Mouse (Mus musculus) bone marrow macrophage, adult 2 months (primary cell): ENCODE measurements around the gene Atraid. TPM values are rescaled to one million over a fixed set of nuclear protein-coding genes. Genes with fewer than 3 reads are reported as not detected.
A peak's percentile ranks its signal among the peaks of the same experiment; 100 is the strongest.

Source experiments
- H3K27ac ChIP-seq: 2 replicates; pipeline ENCODE4 v1.5.1; 2012; ENCODE audit warnings: low read depth, low read length; ENCODE audit not compliant: insufficient read depth
- H3K4me1 ChIP-seq: 2 replicates; pipeline ENCODE4 v1.6.1; 2012; ENCODE audit warnings: low read length; ENCODE audit not compliant: control insufficient read depth, insufficient read depth
- H3K4me3 ChIP-seq: 2 replicates; pipeline ENCODE4 v1.5.1; 2012; ENCODE audit warnings: mild to moderate bottlenecking, low read length, moderate library complexity; ENCODE audit not compliant: insufficient read depth
- CTCF ChIP-seq: IDR thresholded peaks from 2 replicates; pipeline ENCODE4 v1.5.1; 2012; ENCODE audit warnings: low read depth, mild to moderate bottlenecking, low read length, moderate library complexity
- POLR2A ChIP-seq: IDR thresholded peaks from 2 replicates; pipeline ENCODE4 v1.6.1; 2012; ENCODE audit warnings: mild to moderate bottlenecking, low read depth, low read length, borderline replicate concordance
- polyA plus RNA-seq: library from polyadenylated mRNA; stranded (reverse); fragments of >200 nt; gene quantifications from 2 replicates; pipeline ENCODE4 v1.2.4, GENCODE M21; 2012; ENCODE audit not compliant: missing spikeins, insufficient read depth, insufficient read length

Atraid gene
- polyA plus RNA-seq, 1 experiment = 114 TPM

DNA sequence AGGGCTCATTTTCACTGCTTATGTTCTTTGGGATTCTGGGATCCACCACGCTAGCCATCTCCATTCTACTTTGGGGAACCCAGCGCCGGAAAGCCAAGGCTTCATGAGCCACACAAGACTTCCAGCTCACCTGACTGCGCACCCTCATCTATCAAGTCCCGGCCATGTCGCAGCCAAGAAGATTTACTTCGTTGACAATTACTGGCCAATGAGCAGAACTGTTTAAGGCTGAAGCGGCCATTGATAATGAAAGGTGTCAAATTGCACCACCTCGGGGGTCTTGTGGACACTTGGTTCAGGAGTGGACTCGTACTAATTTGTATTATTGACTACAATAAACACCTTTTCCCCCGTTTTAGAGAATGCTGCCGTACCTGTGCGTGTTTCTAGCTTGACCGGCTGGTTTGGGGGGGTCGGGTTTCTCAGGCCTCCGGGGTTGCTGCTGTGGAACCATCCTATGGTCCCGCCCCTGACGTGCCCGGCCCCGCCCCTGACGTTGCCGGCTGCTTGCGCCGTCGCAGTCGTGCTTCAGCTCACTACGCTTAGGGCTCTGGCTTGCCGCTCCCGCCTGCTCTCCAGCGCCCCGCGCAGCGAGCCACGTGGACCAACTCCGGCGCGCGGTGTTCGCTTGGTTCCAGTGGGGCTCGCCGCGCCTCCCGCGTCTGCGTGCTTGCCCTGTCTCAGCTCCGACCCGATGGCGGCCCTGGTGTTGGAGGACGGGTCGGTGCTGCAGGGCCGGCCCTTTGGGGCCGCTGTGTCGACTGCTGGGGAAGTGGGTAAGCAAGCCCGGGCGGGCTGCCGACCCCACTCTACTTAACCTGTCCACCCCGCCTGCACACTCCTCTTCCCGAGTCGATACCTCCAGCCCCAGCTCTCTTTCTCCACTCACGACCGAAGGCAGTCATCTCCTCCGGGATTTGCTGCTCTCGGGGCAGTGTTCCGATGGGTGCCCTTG lies 6.4 kb downstream of the Atraid start, which contains the start of gene Cad:
Cad (plus strand) TSS at position 520 of the 955 bp plus-strand sequence.
- no peak for TF ChIP-seq CTCF
- TF ChIP-seq POLR2A = no peak
- peak within 1 kb of the TSS; percentile 8; the same call in 1 of the 2 replicates for H3K27ac ChIP-seq

GRCm38 (mm10) chr5:31055216-31056140 lies 7.4 kb downstream of the Atraid start:
- TF ChIP-seq CTCF (no peak), POLR2A (no peak)
- H3K4me1 ChIP-seq = peaks cover 9% of the 10 kb centered on the region
- peak overlapping the region; percentile 76 for H3K4me3 ChIP-seq
- no peak overlapping the region for H3K27ac ChIP-seq

More for the DNA sequence above, 6.4 kb downstream of the Atraid start, which contains the start of gene Cad:
- Histone ChIP-seq H3K4me3 (peak within 1 kb of the TSS; percentile 76), H3K4me1 (peaks cover 9% of the 10 kb centered on the region)

GRCm38 (mm10) chr5:31069810-31070209 lies 21.7 kb downstream of the Atraid start:
- Histone ChIP-seq H3K27ac (no peak overlapping the region), H3K4me3 (no peak overlapping the region), H3K4me1 (no peaks in the 10 kb centered on the region)
- TF ChIP-seq CTCF (no peak), POLR2A (no peak)

DNA sequence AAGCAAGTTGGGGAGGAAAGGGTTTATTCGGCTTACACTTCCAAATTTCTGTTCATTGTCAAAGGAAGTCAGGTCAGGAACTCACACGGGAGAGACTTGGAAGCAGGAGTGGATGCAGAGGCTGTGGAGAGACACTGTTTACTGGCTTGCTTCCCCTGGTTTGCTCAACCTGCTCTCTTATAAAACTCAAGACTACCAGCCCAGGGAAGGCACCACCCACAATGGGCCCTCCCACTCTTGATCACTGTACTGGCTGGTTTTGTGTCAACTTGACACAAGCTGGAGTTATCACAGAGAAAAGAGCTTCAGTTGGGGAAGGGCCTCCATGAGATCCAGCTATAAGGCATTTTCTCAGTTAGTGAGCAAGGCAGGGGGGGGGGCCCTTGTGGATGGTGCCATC lies 22.9 kb downstream of the Atraid start:
- H3K27ac ChIP-seq = no peak overlapping the region

DNA sequence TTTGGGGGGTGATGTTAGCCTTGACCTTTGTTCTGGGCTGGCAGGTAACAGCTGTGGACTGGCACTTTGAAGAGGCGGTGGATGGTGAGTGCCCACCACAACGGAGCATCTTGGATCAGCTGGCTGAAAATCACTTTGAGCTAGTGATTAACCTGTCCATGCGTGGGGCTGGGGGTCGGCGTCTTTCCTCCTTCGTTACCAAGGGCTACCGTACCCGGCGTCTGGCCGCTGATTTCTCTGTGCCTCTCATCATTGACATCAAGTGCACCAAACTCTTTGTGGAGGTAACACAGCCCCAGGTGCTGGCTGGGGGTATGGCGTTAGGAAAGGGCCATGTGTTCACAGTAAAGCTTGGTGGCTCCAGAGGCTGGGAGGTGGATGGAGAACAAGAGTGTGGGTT lies 23.7 kb downstream of the Atraid start:
- no peak for TF ChIP-seq POLR2A
- no peak for TF ChIP-seq CTCF
- Histone ChIP-seq H3K4me1 (no peaks in the 10 kb centered on the region), H3K27ac (no peak overlapping the region), H3K4me3 (no peak overlapping the region)

More for the DNA sequence above, 22.9 kb downstream of the Atraid start:
- no peak overlapping the region for H3K4me3 ChIP-seq
- TF ChIP-seq CTCF (no peak), POLR2A (no peak)
- no peaks in the 10 kb centered on the region for H3K4me1 ChIP-seq

DNA sequence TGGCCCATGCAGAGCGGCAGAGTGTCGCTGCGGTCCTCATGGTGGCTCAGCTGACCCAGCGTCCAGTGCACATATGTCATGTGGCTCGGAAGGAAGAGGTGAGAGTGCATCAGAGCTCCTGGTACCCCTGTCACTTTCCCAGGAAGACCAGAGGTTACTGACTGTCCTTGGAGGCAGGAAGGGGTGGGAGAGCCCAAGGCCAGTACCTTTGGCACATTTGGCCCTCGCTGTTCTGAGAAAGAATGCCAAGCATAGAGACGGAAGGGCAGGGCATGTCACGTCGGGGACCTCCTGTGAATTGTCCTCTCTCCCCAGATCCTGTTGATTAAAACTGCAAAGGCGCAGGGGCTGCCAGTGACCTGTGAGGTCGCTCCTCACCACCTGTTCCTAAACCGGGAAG lies 25.1 kb downstream of the Atraid start:
- TF ChIP-seq POLR2A (no peak), CTCF (no peak)
- Histone ChIP-seq H3K4me1 (no peaks in the 10 kb centered on the region), H3K4me3 (no peak overlapping the region), H3K27ac (no peak overlapping the region)

DNA sequence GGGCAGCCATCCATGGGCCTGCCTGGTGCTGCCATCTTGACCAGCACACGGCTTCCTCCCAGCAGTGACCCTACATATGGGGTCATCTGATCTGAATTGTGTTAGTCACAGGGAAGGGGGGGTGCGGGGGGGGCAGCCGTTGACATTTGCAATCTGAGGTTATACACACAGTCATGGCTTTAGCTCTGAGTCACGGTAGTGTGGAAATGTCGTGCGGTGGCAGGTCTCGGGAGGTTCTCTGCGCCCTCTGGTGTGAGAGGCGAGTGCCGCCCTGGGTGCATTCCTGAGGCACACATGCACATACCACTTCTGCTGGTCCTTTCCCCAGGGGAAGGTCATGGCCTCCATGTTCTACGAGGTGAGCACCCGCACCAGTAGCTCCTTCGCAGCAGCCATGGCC lies 28.2 kb downstream of the Atraid start:
- Histone ChIP-seq H3K4me3 (no peak overlapping the region), H3K4me1 (no peaks in the 10 kb centered on the region), H3K27ac (no peak overlapping the region)
- TF ChIP-seq CTCF (no peak), POLR2A (no peak)

DNA sequence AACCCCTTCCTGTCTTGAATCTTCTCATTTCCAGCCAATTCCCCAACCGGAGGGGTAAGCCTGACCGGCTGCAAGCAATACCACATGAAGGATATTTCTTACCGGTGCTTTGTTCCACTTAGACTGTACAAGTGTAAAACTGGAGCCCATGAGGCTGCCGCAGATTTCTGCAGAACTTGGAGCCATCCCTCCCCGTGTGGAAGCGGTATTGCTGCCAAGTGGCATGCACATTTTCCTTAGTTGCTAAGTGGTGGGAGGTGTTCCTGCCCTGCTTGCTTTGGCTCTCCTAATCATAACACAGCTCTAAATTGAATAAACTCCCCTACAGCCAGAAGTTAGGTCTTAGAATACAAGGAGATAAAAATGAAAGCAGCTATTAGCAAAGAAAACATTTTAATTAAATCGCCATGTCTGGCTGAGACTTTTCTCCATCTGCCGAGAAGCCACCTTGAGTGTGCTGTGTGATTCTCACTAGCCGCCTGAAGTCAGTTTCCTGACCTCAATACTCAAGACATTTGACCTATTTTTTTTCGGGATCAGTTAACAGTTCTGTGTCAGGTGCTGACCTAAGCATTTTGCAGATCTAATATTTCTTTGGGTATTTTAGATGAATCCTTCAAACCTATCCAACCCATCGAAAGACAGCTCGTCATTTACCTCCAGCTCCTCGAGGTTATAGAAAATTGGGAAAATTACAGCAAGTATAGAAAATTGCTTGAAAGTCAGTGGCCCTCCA lies 32.1 kb downstream of the Atraid start:
- Histone ChIP-seq H3K27ac (no peak overlapping the region), H3K4me1 (no peaks in the 10 kb centered on the region), H3K4me3 (no peak overlapping the region)
- TF ChIP-seq POLR2A (no peak), CTCF (no peak)

GRCm38 (mm10) chr5:31080795-31081164 lies 32.7 kb downstream of the Atraid start:
- Histone ChIP-seq H3K4me1 (no peaks in the 10 kb centered on the region), H3K4me3 (no peak overlapping the region), H3K27ac (no peak overlapping the region)
- TF ChIP-seq POLR2A = no peak
- no peak for TF ChIP-seq CTCF
